Mouse (Mus musculus) heart, postnatal 4 days (tissue): ENCODE results near the gene Smoc1. TPM values are rescaled to one million over a fixed set of nuclear protein-coding genes. Genes with fewer than 3 reads are reported as not detected.

ENCODE experiments used
- DNase-seq: peaks from one replicate; pipeline ENCODE4 v3.0.0; 2021
- total RNA-seq, 2 experiments: library from RNA; stranded (reverse); gene quantifications; 2 replicates each; pipeline ENCODE4 v1.2.3; 2021

Smoc1 gene
- total RNA-seq, 2 experiments from 2014 or later, result 10.2 to 11.2 TPM

DNA sequence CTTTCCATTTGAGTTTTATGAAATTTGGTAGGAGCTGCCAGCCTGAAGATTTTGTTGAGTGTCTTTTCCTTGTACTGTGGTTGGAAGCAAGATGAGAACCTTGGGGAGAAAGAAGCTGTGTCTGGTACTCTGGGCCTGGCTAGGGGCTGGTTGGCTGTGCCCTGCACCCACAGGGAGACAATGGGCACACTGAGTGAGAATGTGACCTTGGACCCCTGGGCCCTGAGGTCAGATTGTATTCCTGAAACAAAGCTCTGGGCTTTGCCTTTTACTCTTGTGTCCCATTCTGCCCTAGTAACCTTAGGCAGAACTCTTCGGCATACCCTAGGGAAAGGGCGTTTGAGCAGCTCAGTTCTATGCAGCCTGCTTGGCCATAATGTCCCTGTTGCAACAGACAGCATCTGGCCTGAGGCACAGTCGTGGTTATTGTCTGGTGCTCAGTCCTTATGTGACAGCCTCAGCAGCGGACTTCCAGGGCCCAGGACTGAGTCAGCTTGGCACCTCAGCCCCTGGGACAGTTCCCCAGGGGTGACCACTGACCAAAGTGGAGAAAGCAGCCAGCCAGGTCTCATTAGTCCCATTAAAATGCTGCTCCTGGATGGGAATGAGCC is 106.6 kb downstream of the Smoc1 start:
- DNase-seq, result no peak

DNA sequence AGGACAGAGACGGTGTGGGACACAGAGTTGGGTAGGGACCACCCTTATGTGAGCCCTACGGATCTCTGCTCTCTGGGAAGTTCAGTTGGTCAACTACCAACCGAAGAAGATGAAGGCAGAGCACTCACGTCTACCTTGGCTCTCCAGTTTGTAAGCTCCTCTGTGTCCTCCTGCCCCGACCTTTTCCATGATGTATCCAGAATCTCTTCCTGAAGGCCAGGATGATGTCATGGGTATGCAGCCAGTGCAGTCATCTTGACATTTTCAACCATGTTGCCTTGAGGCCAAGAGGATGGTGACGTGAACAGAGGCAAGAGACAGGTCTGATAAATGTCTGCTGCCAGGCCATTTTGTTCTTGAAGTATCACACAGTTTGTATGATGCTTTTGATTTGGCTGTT is 111.6 kb downstream of the Smoc1 start:
- DNase-seq, result no peak

DNA sequence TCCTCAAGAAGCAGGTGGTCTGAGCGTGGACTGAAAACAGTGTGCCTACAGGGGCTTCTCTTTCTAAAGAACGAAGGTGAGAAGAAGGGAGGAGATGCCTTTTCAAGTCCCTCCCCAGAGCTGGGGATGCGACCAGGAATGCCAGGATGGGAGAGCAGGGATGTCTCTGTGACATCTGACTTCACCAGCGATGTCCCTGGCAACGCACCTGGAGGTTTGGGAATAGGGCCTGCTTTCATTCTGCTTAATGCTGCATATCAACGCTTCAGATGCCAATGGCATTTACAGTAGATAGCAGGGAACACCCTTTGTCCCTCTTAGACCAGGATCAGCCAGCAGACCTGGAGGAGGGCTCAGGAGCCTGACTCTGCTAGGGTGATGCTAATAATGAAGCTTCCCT is 112.9 kb downstream of the Smoc1 start:
- DNase-seq, result no peak

DNA sequence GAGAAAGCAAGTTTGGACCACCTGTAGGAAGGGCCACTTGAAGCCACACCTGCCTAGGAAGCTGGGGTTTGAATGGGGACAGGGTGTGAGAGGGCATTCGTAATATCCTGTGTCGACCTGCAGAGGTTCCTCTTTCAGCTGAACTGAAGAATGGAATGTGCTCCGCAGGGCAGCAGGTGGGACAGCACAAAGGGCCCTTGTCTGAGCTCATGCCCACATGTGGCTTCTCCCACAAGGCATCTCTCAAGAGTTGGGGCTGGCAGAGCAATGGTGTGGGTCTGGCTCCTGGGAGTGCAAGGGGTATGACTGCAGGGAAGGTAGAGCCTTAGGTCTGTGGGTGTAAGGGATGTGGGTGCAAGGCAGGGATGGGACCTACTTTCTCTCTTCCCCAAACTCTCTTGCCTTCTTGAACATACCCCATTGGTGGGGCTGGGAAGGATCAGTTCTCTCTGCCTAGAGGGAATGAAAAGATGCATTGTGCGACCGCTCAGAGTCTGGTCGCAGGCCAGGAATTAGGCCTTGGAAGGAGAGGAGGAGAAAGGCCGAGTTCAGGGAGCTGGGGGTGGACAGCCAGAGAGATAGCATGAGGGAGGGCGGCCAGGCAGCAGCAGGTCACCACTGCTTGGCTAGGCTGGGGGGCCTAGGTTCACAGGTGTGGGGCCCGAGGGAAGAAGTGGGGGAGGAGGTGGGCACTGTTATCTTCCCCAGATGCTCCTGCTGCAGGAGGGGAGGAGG is 114.2 kb downstream of the Smoc1 start:
- peak; percentile 39 for DNase-seq

DNA sequence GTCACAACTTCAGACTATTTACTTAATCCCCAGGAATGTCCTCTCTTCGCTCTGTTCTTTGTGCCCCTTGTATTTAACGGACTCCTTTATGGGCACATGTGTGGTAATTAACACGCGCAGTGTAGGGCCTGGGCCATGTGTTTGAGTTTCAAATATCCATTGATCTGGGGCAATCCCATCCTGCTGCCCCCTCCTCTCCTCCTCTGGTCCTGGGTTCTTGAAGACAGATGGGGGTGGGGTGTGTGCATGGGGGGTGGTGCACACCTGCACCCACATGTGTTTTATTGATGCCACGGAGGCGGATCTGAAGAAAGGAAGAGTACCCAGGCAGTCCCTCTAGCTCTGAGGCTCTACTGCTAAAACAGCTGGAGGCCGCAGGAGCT is 114.7 kb downstream of the Smoc1 start:
- DNase-seq, result no peak

DNA sequence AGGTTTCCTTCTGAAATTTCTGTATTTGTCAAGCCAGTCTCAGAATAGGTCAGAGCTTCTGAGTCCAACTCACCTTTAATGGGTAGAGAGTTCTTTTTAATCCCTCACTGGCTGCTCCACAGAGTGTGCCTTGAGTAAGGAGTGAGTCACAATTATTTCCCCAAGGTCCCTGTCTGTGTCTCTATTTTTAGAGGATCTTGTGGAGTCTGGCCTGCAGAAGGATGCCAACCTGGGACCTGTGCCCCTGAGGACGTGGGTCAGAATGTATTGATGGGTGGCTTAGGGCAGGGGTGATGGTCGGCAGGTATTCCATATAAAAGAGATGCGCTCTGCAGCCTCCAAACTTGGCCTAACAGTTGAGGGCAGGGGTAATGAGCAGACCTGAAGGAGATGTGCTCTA is 115.6 kb downstream of the Smoc1 start:
- DNase-seq, result no peak

DNA sequence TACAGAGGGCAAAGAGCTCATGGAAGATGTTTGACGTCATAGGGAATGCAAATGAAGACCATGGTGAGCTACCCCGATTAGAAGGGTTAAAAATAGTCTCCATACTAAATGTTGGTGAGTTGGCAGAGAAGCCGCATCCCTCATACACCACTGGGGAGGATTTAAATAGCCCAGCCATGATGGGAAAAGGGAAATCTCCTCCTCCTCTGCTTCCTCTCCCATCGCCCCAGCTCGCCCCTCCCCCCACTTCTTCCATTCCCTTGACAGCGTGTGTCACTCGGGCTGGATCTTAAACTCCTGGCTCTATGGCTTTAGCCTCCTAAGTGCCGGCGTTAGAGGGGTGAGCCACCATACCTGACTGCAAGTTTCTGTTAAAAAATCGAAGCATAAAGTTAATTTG is 117.6 kb downstream of the Smoc1 start:
- DNase-seq, result peak; percentile 58

DNA sequence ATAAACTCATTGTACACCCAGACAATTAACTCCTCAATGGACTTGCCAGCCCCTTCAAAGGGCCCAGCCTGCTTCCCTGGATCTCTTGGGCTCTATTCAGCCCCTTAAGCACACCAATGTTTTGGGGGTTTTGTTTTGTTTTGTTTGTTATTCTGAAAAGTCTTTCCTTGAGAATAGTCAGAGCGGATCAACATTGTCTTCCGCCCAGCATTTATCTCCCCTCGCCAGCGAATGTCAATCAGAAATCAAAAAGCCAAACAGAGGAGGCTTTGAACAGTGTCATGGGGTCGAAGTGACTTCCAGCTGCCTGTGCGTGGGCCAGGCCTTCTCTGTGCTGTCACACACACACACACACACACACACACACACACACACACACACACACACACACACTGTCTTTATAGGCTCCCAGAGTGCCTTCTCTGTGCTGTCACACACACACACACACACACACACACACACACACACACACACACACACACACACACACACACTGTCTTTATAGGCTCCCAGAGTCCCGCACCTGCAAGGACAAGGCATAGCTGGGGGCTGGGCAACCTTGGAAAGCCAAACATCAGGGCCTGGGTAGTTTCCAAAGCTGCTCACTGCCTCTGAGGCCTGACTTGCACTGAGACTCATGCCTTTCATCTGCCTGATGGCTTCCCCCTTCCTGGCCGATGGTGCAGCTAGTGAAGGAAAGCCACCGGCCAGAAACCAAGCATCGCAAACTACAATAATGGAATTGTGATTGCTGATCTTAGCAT is 120.0 kb downstream of the Smoc1 start:
- DNase-seq, result no peak

DNA sequence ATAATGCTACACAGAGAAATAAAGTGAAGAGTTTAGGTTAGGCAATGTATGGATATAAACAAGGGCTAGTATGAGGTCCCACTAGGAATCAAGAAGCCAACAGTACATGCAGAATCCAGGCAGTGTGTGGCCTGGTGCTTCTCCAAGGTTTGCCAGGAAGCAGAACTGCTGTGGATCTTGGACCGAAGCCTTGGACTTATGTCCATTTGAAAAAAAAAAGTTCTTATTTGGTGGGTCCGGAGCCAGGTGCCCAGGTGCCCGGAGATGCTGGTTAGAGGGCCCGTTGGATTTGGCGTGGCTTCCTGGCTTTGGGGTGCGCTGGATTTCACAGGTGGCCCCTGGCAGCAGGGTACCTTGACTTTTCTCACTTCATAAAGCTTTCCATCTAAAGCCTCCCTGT is 121.3 kb downstream of the Smoc1 start:
- DNase-seq, result no peak

DNA sequence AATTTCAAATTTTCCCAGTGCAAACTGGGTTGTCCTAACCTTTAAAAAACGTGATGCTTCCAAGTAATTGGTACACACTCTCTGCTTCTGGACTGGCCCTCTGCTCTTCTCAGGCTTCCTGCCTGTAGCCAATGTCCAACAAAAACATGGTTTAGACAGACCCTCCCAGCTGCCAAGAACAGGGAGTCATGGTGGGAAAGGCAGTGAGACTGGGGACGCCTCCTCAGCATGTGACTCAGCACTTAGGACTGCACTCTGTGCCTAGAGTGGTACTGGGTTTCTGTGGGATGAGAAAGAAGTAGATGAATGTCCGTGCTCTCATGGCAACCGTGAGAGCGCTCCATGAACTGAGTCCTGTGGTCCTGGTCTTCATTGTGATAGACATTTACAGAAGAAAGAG is 124.3 kb downstream of the Smoc1 start:
- DNase-seq, result peak; percentile 32

DNA sequence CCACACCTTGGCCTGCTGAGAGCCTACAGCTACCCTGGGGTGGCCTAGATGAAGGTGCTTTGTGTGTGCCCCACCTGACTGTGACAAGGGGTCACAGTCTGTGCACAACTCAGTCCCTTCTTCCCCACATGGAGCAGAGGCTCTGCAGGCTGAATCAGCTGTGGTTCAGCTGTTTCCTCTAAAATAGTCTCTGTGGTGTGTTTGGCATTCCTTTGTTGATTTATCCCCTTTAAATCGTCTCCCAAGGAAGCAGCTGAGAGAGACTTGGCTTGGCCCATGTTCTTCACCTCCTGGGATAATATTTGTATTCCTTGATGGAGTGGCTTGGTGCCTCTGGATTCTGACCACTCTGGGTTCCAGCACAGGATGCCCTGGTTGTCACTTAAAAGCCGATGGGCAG is 125.5 kb downstream of the Smoc1 start:
- no peak for DNase-seq

DNA sequence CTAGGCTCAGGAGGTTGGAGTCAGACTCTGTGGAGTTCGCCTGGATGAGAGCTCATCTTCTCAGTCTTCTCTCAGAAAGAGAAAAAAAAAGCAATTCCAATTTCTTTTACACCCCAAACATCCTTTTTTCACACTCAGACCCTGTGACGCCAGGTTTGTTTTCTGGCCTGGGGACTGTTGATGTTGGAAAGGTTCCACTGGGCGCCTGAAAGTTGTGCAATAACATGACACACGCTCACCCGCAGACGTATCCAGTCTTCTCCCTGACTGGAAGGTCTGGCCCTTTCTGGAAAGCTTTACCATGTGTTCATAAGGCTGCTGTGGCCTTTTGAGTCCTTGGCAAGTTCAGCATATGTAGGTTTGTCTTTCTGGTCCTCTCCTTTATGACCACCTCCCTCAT is 129.1 kb downstream of the Smoc1 start:
- peak; percentile 46 for DNase-seq

DNA sequence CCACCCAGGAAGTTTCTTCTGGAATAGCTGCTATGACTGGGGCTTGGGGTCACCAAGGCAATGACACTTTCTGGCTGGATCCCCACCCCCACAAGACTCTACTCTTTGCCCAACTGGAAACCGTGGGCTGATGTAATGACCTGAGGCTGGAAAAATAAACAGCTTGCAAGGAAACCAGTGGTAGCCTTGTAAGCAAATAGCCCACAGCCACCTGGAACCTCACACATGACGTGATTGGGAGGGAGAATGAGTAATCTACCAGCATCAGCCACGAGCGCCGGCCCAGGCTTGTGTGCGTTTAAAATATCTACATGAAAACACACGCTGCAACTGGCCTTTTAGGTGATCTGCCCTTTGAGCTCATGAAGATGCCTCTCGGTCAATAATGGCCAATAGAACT is 130.2 kb downstream of the Smoc1 start:
- no peak for DNase-seq

DNA sequence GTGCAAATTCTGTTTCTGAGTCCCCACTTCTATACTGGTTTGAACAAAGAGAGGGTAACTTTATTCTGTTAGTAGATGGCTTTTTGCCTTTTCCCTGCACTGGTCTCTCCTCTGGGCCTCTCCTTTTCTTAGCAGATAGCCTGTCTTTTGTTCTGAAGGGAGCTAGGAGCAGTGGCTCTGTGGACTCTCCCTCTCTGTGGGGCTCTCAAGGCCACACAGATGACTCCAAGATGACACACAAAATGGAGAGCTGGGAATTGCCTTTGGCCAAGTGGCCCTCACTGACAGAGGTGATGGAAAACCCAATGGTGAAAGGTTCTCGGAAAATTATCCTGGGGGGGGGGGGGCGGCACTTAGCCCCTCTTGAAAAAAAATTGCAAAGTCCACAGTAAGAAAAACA is 133.3 kb downstream of the Smoc1 start:
- DNase-seq, result no peak

DNA sequence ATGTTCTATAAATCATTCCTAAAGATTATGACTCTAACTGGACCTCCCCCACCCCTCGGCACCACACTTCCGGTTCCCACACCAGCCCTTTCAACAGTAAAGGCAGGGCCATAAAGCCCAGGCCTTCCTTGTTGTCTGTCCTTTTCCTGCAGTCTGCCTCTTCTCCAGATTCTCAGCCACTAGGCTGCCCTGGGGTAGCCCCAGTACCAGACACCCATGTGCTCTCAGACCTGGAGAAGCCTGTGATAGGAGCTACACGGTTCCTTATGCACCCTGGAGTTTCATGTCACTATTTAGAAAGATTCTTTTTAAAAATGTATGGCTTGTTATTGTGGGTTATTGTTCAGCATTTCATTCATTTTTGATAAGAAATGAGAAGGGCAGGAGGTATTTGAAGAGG is 133.8 kb downstream of the Smoc1 start:
- no peak for DNase-seq

DNA sequence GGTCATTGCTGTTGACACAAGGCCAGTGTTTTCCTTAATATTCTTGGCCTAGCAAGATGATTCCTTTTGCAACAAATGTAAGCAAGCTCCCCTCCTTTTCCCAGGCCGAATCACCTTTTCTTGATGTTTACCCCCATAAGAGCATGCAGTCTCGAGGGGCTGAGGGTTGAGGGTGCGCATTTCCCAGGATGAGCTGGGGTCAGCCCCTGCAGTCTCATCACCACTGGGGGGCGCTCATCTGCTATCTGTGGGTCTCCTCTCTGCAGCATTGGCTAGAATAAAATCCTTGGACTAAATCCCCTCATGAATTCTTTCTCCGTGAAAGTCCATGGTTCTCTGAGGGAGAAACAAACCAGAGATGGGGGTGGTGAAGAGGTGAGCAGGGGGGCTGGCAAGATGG is 134.2 kb downstream of the Smoc1 start:
- peak; percentile 24 for DNase-seq

DNA sequence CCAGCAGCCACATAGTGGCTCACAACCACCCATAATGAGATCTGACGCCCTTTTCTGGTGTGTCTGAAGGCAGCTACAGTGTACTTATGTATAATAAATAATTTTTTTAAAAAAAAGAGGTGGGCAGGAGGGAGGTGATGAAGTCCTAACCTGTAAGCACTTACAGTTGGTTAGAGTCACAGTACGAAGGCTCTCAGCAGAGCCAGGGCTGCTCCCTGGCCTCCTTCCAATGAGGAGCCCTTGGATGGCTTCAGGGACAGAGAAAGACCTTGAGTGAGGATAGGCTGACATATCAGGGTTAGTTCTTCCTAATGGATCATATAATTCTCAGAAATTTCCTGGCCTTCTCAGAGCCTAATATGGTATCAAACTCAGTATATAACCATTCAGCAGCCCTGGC is 134.7 kb downstream of the Smoc1 start:
- DNase-seq, result no peak

DNA sequence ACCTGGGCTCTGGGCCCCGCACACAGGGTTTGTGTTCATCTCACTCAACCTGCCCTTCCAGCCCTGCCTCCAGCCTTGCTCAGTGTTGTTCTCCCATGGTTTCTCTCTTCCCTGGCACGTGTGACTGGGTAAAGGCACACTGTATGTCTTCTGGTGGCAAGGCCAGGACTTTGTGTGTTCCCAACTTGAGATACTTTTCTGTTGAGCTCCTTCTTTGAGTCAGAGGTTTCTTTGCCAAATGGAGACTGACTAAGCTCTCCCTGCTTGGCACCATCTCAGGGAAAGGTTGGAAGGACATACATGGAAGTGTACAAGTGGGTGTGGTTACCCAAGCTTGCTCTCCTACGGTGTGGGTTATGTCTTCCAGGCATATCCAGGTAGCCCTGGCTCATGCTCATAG is 136.5 kb downstream of the Smoc1 start:
- no peak for DNase-seq

DNA sequence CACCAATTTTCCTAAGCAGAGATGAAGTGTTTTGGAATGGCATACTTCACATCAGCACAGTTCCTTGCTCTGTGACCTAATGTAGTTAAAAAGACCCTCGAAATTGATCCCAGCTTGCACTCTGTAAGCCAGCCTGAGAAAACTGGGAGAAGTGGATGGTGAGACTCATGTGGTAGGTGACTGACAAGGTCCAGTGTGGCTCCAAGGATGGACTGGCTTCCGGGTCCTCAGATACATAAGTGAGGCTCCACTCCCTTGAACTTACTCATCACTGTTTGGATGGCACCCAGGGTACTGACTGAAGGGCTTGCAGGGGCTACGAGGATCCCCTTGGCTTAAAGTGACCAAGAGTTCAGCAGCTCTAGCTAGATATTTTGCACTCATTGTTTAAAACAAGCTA is 137.0 kb downstream of the Smoc1 start:
- no peak for DNase-seq

DNA sequence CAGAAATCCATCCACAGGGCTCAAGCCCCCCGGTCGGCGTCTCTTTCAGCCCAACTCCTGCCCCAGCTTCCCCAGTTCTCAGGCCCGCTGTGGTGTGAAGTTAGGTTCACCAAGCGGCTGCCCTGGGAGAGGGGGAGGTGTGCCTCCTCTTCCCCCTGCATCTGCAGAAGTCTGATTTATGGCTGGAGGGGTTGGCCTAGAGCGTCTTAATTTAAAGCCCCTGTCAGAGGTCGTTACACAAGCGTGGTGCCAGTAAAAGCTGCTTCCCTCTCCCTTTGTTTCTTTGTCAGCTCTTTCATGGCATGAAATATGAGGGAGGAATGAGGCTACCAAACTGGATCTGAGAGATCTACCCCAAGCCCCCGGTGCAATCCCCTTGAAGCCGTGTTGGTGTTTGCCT is 139.5 kb downstream of the Smoc1 start:
- DNase-seq, result no peak

DNA sequence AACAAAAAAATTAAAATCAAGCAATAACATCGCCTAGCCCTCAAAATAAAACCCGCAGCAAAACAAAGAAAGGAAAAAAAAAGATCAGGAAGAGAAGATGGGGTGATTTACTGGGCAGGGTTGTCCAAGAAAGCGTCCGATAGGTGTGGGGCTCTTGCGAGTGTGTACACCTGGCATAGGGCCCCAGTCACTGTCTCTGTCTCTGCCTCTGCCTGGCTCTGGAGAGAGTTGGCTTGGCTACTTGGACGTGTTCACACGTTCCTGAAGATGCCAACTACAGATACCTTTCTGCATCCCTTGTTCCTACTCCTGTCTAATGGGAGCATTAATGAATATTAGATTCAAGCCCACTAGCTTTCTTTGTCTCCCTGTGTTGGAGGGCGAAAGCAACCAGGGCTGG is 140.0 kb downstream of the Smoc1 start:
- no peak for DNase-seq

DNA sequence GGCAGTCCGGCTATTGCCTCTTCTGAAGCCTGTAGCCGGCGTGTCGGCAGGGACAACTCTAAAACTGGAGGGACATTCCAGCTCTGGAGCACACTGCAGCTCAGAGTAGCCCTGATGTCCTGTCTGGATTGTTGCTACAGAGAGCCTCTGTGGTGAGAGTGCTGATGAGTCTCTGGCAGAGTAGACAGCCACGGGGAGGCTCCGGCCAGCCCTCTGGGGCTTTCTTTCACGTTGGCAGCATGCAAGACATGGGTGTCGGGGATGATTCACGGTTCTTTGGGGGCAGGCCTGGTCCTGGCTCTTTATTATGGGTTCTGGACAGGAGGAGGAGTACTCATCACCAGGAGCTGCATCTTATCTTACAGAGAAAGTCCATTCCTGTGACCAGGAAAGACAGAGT is 140.5 kb downstream of the Smoc1 start:
- no peak for DNase-seq

DNA sequence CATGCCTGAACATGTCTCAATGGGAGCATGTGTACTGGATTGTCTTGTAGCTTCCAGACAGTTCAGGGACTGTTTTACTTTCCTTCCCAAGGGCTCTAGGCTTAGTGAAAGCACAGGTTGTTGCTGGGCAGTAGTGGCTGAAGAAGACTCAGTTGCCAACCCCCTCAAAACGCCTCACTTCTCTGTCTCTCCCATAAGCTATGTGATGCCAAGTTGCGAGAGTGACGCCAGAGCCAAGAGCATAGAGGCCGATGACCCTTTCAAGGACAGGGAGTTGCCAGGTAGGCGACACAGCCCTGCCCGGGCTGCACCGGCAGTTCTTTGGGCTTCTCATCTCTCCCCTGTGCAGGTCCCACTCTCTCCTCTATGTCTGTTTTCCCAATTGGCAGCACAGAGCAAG is 141.4 kb downstream of the Smoc1 start:
- no peak for DNase-seq

DNA sequence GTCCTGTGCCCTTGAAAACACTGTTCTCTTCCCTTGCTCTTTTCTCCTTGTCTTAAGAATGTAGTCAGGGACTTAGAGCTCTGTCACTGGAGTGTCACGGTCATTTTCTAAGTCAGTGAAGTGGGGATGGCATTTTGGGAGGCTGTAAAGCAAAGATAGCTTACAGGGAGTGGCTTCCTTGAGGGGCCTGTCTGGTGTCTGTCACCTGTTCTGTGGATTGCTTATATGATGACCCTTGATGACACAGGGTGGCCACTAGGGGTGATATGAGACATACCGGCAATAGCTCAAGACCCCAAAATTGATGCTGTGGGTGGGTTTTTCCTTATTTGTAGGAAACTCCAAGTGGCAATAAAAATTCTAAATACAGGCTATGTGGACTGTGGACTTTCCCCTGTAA is 141.9 kb downstream of the Smoc1 start:
- DNase-seq, result no peak
